Mouse (Mus musculus) MEL (cell line): ENCODE data around the gene Il6ra.

Experiments used
- CTCF ChIP-seq, 3 experiments: IDR thresholded peaks in 2 of 3; conservative IDR thresholded peaks in 1 of 3; 2 replicates each; pipeline ENCODE4 v1.5.1; 2011 to 2012; ENCODE audit warnings: low read length in 3 of 3, low read depth in 2 of 3, mild to moderate bottlenecking in 2 of 3, improper control_type of control experiment in 1 of 3, inconsistent platforms in 1 of 3, mixed read lengths in 1 of 3, moderate library complexity in 1 of 3; ENCODE audit not compliant: control insufficient read depth in 1 of 3, insufficient read depth in 1 of 3, poor library complexity in 1 of 3, severe bottlenecking in 1 of 3
- EP300 ChIP-seq, 2 experiments: IDR thresholded peaks; 2 replicates each; pipeline ENCODE4 v1.6.1; 2011; ENCODE audit warnings: improper control_type of control experiment in 2 of 2, low read length in 2 of 2, low read depth in 1 of 2, mild to moderate bottlenecking in 1 of 2
- JUND ChIP-seq: IDR thresholded peaks from 2 replicates; pipeline ENCODE4 v1.6.1; 2011; ENCODE audit warnings: low read depth, mild to moderate bottlenecking, improper control_type of control experiment, low read length
- MAZ ChIP-seq: IDR thresholded peaks from 2 replicates; pipeline ENCODE4 v1.6.1; 2012; ENCODE audit warnings: low read depth, mild to moderate bottlenecking, inconsistent platforms, low read length, improper control_type of control experiment
- POLR2A ChIP-seq, 2 experiments: IDR thresholded peaks; 2 replicates each; pipeline ENCODE4 v1.6.1; 2011 to 2012; ENCODE audit warnings: low read length in 2 of 2, mild to moderate bottlenecking in 2 of 2, control low read depth in 1 of 2, improper control_type of control experiment in 1 of 2, low read depth in 1 of 2, moderate library complexity in 1 of 2; ENCODE audit not compliant: control insufficient read depth in 1 of 2, insufficient read depth in 1 of 2, poor library complexity in 1 of 2
- SMC3 ChIP-seq: IDR thresholded peaks from 2 replicates; pipeline ENCODE4 v1.6.1; 2011; ENCODE audit warnings: low read depth, low read length, improper control_type of control experiment
- TAL1 ChIP-seq: IDR thresholded peaks from 2 replicates; pipeline ENCODE4 v1.6.1; 2012; ENCODE audit warnings: mild to moderate bottlenecking, inconsistent platforms, low read length, moderate library complexity, mixed read lengths
- USF1 ChIP-seq: IDR thresholded peaks from 2 replicates; pipeline ENCODE4 v1.6.1; 2014; ENCODE audit warnings: low read depth, mild to moderate bottlenecking, inconsistent platforms, low read length, improper control_type of control experiment, moderate library complexity

GRCm38 (mm10) chr3:89897204-89897796 is 15.7 kb downstream of the Il6ra start:
- TF ChIP-seq TAL1 = no peak
- TF ChIP-seq USF1 = no peak
- TF ChIP-seq CTCF (IDR thresholded peaks at IDR 0.05 in 2 of 3, conservative IDR thresholded peaks at IDR 0.05 in 1 of 3; ENCODE audit: control insufficient read depth in 1 of 3, insufficient read depth in 1 of 3, low read depth in 2 of 3, low read length in 3 of 3, poor library complexity in 1 of 3, severe bottlenecking in 1 of 3) = no peak
- TF ChIP-seq POLR2A (IDR thresholded peaks at IDR 0.05; ENCODE audit: control insufficient read depth in 1 of 2, insufficient read depth in 1 of 2, low read depth in 1 of 2, low read length in 2 of 2, poor library complexity in 1 of 2) = no peak
- no peak for TF ChIP-seq JUND
- TF ChIP-seq MAZ = no peak
- no peak for TF ChIP-seq SMC3
- TF ChIP-seq EP300 (IDR thresholded peaks at IDR 0.05; ENCODE audit: low read depth in 1 of 2, low read length in 2 of 2) = no peak
